Mouse (Mus musculus): ENCODE measurements around the gene Ovol2.
"Not testable (repeated sequence)": the region's sequence is repeated elsewhere in the genome, so short reads cannot be mapped to it uniquely, and the experiment has no call there.

Gene Ovol2

DNA sequence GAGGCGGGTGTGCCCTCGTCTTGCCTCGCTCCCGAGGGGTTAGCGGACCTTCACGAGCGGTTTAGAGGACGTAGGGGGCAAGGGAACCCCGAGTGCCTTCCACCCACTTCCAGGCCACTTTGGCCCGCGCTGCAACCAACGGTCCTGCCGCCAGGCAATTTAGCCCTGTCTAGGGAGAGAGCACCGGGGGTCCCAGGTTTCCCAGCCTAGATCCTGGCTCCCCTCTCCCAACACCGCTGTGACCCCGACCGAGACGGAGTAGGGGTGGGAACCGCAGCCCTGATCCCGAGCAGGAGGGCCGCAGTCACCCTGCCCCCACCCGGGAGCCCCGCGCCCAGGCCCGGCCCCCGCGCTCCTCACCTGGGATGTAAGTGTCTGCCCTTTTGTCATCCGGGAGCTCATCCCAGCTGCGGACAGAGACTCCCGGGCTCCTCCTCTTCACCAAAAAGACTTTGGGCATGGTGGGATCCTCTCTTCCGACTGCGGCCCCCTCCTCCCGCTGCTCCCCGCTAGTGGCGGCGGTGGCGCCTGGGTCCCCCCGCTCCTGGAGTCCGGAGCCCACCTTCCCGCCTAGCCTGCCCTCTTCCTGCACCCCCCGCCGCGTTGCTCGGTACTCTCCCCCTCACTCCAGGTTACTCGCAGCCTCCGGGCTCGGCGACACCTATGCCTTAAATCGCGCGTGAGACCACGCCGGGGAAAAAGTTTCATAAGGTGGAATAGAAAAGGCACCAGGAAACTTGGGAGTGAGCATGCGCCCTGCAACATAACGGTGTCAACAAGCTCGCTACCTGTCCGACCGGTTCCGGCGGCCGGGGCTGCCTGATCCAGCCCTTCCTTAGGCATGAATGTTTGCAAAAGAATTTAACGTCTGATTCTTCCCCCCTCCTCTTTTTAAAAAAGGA lies at the start of gene Ovol2:
Ovol2 (minus strand) TSS at position 746 of the 902 bp plus-strand sequence.
- no peak for DNase-seq (ENCODE audit: low spot score in 2 of 2)

DNA sequence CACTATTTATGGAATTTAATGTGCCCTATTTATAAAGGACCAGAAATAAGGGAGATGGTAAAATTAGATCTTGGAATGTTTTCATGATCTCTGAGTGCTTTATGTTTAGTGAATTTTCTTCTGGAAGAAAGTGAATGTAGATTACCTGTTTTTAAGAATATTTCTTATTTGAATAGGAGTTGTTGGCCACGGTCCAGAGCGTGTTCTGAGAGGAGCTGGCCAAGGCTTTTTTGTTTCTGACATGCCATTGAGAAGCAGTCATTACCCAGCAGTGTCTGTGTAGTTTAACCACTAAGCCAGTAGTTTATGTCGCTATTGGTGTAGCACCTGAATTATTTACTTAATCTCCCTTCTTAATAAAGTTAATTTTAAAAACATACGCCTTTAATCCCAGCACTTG lies 49.8 kb upstream of the Ovol2 start:
- DNase-seq (ENCODE audit: low spot score in 2 of 2), result no peak

DNA sequence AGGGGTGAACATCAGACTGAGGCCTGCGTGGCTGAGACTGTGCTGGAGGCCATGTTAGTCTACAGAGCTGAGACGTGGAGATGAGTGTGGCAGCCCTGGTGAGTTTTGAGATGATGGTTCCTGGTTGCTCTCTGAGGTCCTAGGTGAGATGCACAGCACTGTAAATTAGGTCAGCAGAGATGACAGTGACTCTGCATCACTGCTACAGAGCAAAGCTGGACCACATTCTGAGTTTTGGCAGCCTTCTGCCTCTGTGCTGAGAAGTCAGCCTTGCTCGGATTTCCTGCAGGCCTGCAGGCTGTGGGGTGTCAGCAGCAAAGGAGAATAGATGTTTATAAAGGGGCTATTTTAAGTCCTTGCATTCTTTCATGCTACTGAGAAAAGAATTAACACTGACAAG lies 49.3 kb upstream of the Ovol2 start:
- DNase-seq (ENCODE audit: low spot score in 2 of 2), result no peak

DNA sequence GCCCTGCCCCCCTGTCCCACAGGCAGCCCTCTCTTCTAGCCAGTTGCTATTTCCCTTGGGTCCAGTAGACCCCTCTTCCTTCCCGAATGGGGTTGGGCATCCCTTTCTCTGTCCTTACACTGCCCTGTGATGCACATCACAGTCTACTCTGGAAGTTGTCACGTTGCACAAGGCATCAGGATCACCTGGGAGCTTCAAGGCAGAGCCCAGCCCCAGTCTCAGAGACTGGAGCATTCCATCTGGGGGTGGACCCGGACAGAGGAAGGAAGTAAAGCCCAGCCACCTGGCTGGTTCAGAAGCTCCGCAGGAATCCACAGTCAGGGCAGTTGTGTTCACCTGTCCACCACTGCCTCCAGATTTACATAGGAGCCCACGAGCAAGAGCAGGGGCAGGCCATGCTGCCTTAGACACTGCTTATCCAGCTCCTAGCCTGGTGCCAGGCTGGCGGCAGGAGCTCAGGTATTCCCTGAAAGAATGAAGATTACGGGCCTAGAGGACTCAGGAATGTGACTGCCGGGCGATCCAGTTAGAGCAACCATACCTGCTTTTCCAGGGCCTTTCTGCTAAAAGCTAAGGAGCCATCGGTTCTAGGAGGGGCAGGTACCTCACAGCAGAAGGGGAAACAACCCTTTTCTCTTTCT lies 43.2 kb upstream of the Ovol2 start:
- no peak for DNase-seq (ENCODE audit: low spot score in 2 of 2)

DNA sequence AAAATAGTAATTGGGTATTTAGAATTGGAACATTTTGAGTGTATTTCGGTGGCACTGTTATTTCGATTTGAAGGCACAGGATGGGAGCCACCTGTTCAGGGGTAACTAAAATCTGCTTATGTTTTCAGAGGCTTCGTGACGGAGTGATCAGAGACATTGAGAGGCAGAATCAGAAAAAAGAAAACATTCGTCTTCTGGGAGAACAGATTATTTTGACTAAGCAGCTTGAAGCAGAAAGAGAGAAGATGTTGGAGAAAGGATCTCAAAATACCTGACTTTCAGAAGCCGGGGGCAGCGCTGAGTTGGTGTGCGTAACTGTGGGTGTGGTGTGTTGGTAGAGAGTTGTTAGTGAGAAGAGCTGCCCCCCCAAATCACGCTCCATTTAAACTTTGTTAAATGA lies 41.1 kb upstream of the Ovol2 start:
- DNase-seq (ENCODE audit: low spot score in 2 of 2), result no peak

DNA sequence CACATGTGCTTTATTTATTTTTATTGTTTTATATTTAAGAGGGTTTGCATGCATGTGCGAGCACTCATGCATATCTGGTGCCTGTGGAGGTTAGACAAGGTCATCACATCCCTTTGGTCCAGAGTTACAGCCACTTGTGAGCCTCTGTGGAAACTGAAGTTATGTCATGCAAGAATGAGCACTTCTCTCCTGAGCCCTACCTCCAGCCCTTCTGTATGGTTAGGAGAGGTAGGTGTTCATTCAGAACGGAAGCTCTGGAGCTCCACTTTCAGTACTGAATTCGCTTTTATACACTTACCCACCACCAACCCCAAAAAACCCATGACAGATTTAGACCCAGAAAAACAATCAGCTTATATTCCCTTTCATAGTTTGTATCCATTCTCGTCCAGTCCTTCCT lies 39.6 kb upstream of the Ovol2 start:
- DNase-seq (ENCODE audit: low spot score in 2 of 2), result no peak

DNA sequence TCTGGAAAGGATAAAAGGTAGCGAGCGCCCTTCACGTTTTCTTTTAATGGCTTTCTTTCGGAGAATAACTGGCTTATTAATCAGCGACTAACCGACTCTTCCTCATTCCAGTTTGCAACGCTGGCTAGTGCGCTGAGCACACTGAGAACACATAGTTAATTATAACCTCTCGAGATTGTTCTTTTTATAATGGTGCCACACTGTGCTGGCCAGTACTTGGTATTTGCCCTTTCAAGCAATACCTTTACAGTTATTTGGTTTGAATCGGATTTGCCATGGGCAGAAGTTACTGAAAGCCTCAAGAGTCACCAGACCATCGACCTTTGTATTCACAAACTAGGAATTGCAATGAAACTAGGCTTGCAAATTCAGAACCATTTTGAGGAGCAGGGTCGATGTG lies 37.6 kb upstream of the Ovol2 start:
- no peak for DNase-seq (ENCODE audit: low spot score in 2 of 2)

DNA sequence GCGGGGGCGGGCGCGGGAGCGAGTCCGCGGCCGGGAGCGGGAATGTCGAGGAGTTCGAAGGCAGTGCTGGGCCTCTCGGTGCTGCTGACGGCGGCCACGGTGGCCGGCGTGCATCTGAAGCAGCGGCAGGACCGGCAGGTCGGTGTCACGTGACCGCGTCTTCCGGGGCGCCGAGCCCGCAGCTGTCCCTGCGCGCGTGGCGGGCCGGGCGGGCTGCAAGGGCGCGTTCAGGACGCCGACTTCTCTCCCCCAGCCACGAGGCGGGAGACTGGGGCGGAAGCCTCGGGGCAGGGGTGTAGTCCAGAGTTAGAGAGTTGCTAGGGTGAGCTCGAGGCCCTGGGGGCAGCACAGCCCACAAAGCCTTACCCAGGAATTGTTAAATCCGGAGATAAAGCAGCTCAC lies 37.1 kb upstream of the Ovol2 start:
- peak in 1 of 2 experiments; percentile 64 for DNase-seq (ENCODE audit: low spot score in 2 of 2)

DNA sequence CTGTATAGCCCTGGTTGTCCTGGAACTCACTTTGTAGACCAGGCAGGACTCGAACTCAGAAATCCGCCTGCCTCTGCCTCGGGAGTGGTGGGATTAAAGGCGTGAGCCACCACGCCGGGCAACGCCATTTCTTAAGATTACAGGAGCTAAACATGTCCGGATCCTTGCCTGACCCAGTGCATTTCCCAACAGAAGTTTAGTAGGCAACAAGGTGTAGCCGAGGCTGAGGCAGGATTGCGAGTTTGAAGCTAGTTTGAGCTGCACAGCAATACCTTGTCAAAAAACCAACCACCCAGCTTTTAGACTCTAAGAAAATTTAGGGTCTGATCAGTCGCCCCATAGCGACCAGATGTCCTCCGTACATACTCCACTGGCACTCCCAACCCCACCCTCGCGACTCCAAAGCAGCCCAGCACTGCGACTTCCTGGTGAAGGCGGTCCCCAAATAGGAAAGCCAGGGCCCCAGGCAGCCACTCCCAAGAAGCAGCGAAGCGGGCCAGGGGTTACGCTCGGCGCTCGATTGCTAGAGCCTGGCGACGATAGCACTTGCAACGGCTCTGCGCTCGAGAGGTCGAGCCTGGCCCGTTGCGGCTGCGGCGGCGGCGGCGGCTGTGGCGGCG lies 36.6 kb upstream of the Ovol2 start, which contains the start of the genes Kat14 and Pet117:
Kat14 (plus strand) TSS at position 584 of the 620 bp plus-strand sequence.
Pet117 (plus strand) TSS at position 597 of the 620 bp plus-strand sequence.
- peak; percentile 90 to 91 for DNase-seq (ENCODE audit: low spot score in 2 of 2)

DNA sequence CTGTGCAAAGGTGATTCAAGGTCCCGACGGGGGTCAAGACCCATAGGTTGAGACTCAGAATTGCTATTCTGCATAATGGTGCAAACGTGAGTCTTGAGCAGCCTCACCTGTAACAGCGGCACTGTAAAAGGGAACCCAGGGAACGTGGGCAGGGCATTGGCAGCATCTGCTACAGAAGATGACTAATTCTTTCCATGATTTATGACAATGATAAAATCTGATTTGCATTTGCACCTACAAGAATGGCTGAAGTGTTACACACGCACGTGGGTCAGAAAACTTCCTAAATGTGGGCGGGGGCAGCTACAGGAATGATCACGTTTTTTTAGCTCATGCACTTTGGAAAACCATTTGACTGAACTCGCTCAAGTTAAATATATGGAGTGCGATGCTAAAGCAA lies 20.9 kb upstream of the Ovol2 start:
- no peak for DNase-seq (ENCODE audit: low spot score in 2 of 2)

DNA sequence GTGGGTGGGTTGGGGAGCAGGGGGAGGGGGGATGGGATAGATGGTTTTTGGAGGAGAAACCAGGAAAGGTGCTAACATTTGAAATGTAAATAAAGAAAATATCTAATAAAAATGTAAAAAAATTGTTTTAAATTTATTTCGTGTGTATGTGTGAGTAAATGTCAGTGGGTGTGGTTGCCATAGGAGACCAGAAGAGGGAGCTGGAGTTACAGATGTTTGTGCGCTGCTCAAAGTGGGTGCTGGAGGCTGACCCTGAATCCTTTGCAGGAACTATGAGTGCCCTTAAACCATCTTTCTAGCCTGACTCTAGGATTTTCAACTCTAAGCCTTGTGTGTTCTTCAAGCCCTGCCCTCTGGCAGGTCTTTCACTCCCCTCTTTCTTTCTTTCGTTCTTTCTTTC lies 16.6 kb upstream of the Ovol2 start:
- DNase-seq (ENCODE audit: low spot score in 2 of 2), result no peak

DNA sequence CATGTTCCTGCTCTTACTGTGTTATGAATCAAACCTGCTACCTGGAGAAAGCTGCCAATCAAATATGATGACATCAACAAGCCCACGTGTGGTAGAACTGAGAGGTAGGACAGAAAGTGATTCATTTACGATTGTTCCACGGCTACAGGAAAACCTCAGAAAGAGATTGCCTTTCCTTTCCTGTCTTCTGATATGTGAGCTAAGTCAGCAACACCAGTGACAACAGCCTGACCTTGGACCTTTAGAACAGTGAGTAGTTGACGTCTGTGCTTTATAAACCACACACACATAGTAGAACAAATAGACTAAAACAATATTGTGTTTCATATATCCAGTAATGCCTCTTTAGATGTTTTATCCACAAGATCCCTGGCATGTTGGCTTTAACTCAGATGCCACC lies 11.2 kb upstream of the Ovol2 start:
- no peak for DNase-seq (ENCODE audit: low spot score in 2 of 2)

DNA sequence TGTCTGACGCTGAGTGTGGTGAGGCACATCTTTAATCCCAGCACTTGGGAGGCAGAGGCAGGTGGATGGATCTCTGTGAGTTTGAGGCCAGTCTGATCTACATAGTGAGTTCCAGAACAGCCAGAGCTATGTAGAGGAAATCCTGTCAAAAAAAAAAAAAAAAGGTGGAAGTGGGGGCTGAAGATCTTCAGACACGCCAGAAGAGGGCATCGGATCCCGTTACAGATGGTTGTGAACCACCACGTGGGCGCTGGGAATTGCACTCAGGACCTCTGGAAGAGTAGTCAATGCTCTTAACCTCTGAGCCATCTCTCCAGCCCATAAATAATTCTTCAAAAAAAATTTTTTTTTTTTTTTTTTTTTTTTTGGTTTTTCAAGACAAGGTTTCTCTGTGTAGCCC lies 6.2 kb upstream of the Ovol2 start:
- not testable (repeated sequence) for DNase-seq (ENCODE audit: low spot score in 2 of 2)

DNA sequence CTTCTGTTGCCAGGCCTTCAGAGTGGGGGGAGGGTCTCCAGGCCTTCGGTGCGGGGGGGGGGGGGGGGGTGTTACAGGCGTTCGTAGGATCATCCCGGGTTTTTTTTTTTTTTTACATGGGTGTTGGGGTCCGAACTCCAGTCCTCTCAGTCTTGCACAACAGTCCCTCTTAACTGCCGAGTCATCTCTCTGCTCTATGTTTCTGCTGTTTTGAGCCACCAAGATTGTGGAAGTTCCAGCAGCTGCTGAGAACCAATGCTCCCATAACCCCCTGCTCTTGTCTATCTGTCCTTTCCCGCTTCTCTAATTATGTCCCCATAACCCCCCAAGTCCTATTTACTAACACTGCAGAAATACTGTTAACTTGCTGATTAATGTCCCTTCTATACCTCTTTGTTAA lies 5.8 kb upstream of the Ovol2 start:
- DNase-seq (ENCODE audit: low spot score in 2 of 2), result no peak

DNA sequence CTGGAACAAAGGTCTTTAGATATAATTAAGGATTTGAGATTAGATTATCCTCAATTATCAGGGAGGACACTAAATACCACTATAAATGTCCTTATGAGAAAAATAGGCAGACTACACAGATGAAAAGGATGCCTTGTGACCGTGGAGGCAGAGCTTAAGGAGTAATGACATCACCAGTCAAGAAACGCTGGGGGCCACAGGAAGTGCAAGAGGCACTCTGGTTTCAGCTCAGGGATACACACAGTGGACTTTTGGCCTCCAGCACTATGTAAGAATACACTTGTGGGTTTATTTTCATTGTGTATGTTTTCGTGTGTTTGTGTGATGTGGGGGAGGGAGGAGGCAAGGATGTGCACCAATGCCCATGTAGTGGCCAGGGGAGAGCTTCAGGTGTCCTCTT lies 5.3 kb upstream of the Ovol2 start:
- no peak for DNase-seq (ENCODE audit: low spot score in 2 of 2)

DNA sequence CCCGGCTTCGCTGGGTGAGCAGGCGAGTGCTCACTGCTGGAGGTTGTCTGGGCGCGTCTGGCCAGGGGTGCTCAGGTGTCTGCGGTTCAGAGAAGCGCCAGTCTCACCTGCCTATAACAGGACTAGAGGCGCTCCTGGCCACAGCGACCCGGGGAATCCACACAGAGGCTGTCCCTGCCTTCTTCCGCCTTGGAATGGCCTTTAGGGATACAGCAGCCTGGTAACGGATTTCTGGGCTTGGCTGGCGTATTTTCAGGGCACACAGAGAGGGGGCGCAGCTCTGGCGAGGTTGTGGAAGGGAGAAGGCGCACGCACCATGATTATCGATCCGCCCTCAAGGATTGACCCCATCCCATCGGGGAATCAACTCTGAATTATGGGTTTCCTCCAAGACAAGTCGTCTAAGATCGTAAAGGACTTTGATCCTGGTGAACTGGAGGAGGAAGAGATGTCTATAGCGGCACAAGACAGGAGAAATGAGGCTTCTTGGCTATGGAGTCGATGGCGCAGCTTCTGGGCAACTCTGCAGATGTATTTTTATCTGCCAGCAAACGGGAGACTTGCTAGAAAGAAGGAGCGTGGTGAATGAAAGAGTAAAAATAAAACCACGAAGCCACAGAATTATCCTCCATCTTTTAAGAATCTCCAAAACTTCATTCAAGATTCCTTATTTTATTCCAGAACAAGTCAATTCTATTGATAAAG lies 1.3 kb upstream of the Ovol2 start:
- DNase-seq (ENCODE audit: low spot score in 2 of 2), result no peak

DNA sequence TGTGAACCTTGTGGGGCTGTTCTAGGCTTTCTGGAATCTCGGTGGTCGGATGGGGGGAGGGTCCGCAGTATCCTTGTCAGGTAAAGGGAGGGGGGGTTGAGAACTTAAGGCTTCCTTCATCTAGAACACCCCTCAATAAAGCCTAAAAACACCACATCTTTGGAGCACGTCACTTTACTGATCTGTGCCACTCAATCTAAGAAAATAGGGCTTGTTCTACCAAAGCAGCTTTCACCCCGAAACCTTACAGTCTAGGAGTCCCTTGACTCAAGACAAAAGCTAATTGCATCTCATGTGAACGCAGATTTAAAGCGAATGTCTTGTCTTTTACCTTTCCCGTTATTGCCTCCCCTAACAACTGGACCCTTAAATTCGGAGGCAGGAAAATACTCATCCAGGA lies 540 bp upstream of the Ovol2 start:
- DNase-seq (ENCODE audit: low spot score in 2 of 2), result no peak

DNA sequence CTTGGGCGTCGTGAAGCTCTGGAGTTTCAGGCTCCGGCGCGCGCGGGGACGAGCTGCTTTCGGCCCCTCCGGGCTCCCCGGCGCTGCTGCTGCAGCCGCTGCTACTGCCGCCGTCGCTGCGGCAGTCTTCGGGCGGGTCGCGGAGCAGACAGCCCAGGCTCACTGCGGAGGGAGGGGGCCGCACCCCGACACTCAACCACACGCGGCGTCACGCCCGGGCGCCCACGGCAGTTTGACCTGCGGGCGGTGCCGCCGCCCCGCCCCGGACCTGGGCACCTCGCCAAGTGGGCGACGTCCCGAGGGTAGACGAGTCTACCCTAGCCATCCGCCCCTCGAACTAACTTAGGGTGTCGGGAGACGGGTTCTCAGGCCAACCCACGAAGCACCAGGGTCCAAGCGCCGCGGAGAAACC lies 980 bp downstream of the Ovol2 start:
- DNase-seq (ENCODE audit: low spot score in 2 of 2), result no peak

DNA sequence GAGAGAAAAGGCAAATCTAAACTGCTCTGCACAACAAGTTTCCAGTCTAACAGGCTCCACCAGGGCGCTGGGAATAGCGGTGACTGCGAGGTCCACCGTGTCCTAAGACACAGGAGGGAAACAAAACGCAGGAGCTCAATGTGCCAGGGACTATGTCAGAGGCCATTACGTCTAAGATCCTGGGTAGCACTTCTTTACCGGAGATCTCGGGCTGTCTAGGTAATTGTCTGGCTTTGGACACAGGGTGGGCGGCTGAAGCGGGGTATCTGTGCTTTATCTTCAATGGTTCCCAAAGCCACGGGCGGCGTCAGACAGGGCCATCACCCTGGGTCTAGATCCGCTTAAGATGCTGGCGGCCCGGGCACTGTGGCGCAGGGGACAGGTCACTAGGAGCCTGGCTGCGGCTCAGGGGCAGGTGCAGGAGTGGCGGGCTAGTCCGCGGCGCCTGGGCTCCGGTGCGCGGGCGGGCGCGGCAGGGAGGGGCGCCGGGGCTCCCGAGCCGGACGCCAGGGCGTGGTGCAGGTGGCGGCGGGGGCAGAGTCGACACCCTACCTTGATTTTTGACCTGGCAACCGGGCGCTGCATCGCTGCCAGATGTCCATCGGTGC lies 1.5 kb downstream of the Ovol2 start:
- DNase-seq (ENCODE audit: low spot score in 2 of 2), result no peak

DNA sequence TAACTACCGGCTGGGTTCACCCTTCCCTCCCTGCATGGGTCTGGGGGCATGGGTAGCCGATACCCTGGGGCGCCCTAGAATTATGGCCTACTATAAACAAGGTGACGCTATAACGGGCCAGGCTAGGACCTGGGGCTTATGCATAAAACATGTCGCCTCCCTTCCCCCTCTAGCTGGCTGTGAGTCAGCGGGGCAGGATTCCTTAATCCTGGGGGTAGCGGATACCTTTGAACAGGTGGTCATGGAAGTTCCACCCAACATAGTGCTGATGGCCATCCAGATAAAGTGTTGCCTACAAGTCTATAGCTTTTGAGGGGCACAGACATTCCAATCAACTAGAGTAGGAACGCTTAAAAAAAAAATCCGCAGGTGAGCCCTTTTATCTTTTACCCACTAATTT lies 2.0 kb downstream of the Ovol2 start:
- no peak for DNase-seq (ENCODE audit: low spot score in 2 of 2)

DNA sequence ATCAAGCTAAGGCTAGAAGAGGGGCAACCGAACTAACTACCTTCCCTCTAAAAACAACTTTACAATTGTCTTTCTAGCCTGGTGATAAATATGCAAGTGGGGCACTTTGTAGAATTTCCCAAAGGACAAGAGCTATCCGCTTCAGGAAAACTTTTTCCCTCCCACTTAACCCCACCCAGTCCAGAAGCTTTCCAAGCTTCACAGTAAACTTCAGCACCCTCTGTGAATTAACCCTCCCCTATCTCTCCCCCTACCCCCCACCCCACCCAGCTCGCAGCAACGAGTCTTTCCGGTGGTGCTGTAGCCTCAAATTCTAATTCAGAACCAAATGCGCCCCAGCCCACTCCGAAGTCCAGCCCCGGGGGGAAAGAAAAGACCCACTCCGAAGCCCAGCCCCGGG lies 2.5 kb downstream of the Ovol2 start:
- DNase-seq (ENCODE audit: low spot score in 2 of 2), result no peak

DNA sequence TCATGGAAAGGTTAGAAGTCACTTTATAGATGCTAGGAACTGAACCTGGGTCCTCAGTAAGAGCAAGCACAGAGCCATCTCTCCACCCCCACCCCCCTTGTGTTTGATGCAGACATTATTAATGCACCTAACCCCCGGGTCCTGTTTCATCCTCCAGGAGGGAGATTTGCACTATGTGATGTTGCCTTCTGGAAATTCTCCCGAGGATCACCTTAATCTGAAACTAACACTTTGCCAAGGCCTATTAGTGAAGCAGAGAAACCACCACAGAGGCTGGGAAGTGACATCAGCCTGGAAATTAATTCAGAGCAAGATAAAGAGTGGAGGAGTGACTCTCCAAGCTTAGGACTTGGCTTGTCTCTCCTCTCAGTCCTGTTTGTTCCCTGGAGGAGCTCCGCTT lies 7.7 kb downstream of the Ovol2 start:
- DNase-seq (ENCODE audit: low spot score in 2 of 2), result no peak
